Mouse (Mus musculus): ENCODE results near the gene Mib2.

Gene Mib2

GRCm38 (mm10) chr4:155618321-155618720 lies 50.7 kb downstream of the Mib2 start:
- DNase-seq (ENCODE audit: extremely low spot score, low spot score) = no peak

DNA sequence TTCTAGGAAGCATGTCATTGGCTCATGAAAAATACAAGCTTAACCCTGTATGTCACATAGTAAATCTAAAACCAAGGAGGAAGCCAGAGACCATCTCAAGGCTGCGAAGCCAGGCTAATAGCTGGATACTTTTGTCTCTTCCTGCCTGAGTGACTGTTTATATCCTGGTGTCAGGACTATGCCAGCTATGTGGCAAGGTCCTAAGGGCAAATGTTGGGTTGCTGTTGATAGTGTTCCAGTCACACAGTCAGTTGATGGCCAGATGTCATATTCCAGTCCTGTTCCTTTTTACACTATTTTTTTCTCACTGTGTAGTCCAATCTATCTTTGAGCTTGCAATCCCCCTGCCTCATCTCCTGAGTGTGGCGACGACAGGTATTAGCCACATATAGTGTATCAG lies 55.7 kb downstream of the Mib2 start:
- no peak for DNase-seq (ENCODE audit: extremely low spot score, low spot score)

GRCm38 (mm10) chr4:155611860-155612259 lies 57.1 kb downstream of the Mib2 start:
- DNase-seq (ENCODE audit: extremely low spot score, low spot score) = no peak

DNA sequence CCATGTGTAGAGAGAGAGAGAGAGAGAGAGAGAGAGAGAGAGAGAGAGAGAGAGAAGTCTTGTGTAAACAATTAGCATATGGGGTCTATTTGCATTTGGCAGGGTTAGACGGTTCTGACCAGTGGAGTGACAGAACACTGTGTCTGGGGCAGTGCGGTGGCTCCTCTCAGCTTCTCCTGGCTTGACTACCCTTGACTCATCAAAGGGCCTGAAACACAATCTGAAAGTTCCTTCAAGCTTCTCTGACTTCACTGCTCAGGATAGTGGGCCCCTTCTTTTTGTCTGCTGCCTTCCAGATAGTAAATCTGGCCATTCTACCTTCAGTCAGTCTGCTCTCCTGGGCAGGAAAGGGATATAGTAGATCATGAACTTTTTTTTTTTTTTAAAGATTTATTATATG lies 62.2 kb downstream of the Mib2 start:
- DNase-seq (ENCODE audit: extremely low spot score, low spot score) = no peak

GRCm38 (mm10) chr4:155605132-155605531 lies 63.9 kb downstream of the Mib2 start:
- DNase-seq (ENCODE audit: extremely low spot score, low spot score) = no peak

All from neural tube, embryonic 10.5 days (tissue).